Mouse (Mus musculus): ENCODE measurements around the gene Olfr1178. TPM values are rescaled to one million over a fixed set of nuclear protein-coding genes. Genes with fewer than 3 reads are reported as not detected.

The Olfr1178 gene
- polyA plus RNA-seq (2021), result not detected

- ATAC-seq, result no peak
- POLR2A ChIA-PET, result interaction anchor here (0.5 kb wide), 1 partner anchor 53 kb away, joined by 3 read pairs; no protein-coding TSS in a partner anchor
Measured at GRCm38 (mm10) chr2:88386762-88387161, at the start of gene Olfr1178. TSS of gene Olfr1178 (plus strand) at chr2:88387062.

DNA sequence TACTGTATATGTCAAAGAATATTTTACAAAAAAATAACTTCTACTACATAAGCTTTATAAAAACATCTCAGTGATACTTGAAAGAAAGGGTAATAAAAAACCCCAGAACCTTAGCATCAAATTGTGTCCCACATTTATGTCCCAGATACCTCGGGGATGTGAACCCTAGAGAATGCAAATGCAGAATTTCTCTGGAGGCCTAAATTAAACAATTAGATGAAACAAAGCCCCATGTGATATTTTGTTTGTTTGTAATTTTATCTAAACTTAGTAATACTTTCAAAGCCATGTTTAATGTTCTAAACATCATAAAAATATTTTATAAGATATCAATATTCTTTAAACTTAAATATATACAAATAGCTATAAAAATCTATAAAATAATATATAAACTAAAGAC lies 40.5 kb upstream of the Olfr1178 start, which contains the start of gene Olfr1177-ps:
Gene Olfr1177-ps (minus strand): TSS at position 101 of the 400 bp plus-strand sequence.
- no peak for TF ChIP-seq CTCF (IDR thresholded peaks at IDR 0.05)
- ChIA-PET POLR2A (no interaction called here), CTCF (no interaction called here)
- in situ Hi-C loops (cut with MboI; ENCODE audit: low pct_unique_long_range_greater_than_20kb), result no loop called here
- ATAC-seq, result no peak
- H3K27me3 ChIP-seq, result no peaks in the 10 kb centered on the region
- DNase-seq (ENCODE audit: low read depth, low spot score), result no peak

More at GRCm38 (mm10) chr2:88386762-88387161, at the start of gene Olfr1178:
- no peak for DNase-seq (ENCODE audit: low read depth, low spot score)
- CTCF ChIA-PET, result interaction anchor here (1.4 kb wide), 1 partner anchor 19 kb away, joined by 3 read pairs; no protein-coding TSS in a partner anchor
- no peak for TF ChIP-seq CTCF (IDR thresholded peaks at IDR 0.05)
- in situ Hi-C loops (cut with MboI; ENCODE audit: low pct_unique_long_range_greater_than_20kb), result no loop called here
- H3K27me3 ChIP-seq, result no peaks in the 10 kb centered on the region

GRCm38 (mm10) chr2:88356304-88356703 lies 30.6 kb upstream of the Olfr1178 start:
- POLR2A ChIA-PET, result no interaction called here

DNA sequence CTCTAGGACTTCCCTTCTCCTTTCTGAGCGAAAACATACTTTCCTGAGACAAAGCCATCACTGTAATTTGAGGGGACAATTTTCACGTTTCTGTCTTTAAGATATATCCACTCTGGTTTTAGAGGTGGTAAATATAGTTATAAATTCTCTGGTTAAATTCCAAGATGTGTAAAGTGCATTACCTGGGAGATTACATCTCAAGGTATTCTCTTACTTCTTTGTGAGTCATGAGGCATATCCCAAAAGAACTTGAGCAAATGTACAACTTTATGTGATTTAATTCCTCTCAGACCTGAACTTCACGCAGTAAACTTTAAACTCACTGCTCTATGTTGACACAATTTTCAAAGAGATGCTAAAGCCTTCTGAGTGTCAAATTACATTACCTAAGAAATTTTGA lies 19.5 kb downstream of the Olfr1178 start, which contains the start of gene Olfr1179:
Gene Olfr1179 (minus strand): TSS at position 101 of the 400 bp plus-strand sequence.
- POLR2A ChIA-PET, result no interaction called here
- DNase-seq (ENCODE audit: low read depth, low spot score) (no peak), ATAC-seq (no peak)
- in situ Hi-C loops (cut with MboI; ENCODE audit: low pct_unique_long_range_greater_than_20kb), result no loop called here
- CTCF ChIA-PET, result interaction anchor here (1.6 kb wide), 2 partner anchors 8 to 10 kb away, joined by 3 read pairs; no protein-coding TSS in a partner anchor
- no peaks in the 10 kb centered on the region for H3K27me3 ChIP-seq
- TF ChIP-seq CTCF (IDR thresholded peaks at IDR 0.05), result no peak

More at GRCm38 (mm10) chr2:88356304-88356703, 30.6 kb upstream of the Olfr1178 start:
- DNase-seq (ENCODE audit: low read depth, low spot score), result no peak
- H3K27me3 ChIP-seq, result no peaks in the 10 kb centered on the region
- ATAC-seq, result no peak
- TF ChIP-seq CTCF (IDR thresholded peaks at IDR 0.05), result no peak
- in situ Hi-C loops (cut with MboI; ENCODE audit: low pct_unique_long_range_greater_than_20kb), result loop anchor here (10.0 kb wide), 1 partner anchor 1188 kb away; no protein-coding TSS in a partner anchor
- CTCF ChIA-PET, result interaction anchor here (1.0 to 2.0 kb wide), 3 partner anchors 15 to 17 kb away, joined by 3 to 5 read pairs (median 3); no protein-coding TSS in a partner anchor

DNA sequence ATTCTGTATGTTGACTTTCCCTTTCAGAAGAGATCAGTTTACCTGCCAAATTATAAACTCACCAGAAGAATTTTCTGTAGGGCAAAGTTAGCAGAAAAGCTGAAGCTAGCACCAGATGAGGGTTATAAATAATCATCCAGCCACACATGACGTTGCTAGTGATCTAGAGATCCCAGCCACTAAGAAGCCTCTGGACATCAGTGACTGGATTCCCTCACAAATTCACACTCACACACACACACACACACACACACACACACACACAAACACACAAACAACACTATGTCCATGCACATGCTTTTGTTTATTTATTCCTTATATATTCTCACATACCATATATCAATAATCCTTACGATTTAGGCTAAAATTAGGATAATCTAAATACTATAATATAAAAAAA lies 32.2 kb downstream of the Olfr1178 start, which contains the start of gene Olfr1180:
Gene Olfr1180 (minus strand): TSS at position 101 of the 400 bp plus-strand sequence.
- TF ChIP-seq CTCF (IDR thresholded peaks at IDR 0.05), result no peak
- ATAC-seq (no peak), DNase-seq (ENCODE audit: low read depth, low spot score) (no peak)
- POLR2A ChIA-PET, result no interaction called here
- CTCF ChIA-PET, result no interaction called here
- in situ Hi-C loops (cut with MboI; ENCODE audit: low pct_unique_long_range_greater_than_20kb), result no loop called here
- no peaks in the 10 kb centered on the region for H3K27me3 ChIP-seq

DNA sequence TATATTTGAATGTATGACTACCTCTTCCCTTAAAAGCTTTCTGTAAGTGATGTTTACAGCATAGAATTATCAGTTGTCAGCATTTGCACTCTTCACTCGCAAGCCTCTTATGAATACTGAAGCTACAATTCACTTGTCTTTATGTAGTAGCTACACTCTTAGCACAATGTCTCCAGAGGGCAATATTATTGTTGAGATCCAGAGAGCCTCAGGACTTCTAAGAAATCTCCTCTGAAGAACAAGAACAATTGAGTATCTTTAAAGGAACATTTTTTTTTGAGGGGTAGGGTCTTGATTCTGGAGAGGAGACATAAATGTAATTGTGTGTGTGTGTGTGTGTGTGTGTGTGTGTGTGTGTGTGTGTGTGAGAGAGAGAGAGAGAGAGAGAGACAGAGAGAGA lies 39.2 kb downstream of the Olfr1178 start, which contains the start of gene Olfr1181:
Gene Olfr1181 (minus strand): TSS at position 101 of the 400 bp plus-strand sequence.
- ATAC-seq, result no peak

GRCm38 (mm10) chr2:88449031-88449430 lies 62.2 kb downstream of the Olfr1178 start, which contains the start of gene Gm13757:
TSS of gene Gm13757 (minus strand) at chr2:88449131.
- ATAC-seq, result no peak
- in situ Hi-C loops (cut with MboI; ENCODE audit: low pct_unique_long_range_greater_than_20kb), result no loop called here
- POLR2A ChIA-PET, result no interaction called here

More for the DNA sequence above, 39.2 kb downstream of the Olfr1178 start, which contains the start of gene Olfr1181:
- DNase-seq (ENCODE audit: low read depth, low spot score), result no peak
- POLR2A ChIA-PET, result no interaction called here
- CTCF ChIA-PET, result no interaction called here
- in situ Hi-C loops (cut with MboI; ENCODE audit: low pct_unique_long_range_greater_than_20kb), result no loop called here
- no peaks in the 10 kb centered on the region for H3K27me3 ChIP-seq
- TF ChIP-seq CTCF (IDR thresholded peaks at IDR 0.05), result no peak

More at GRCm38 (mm10) chr2:88449031-88449430, 62.2 kb downstream of the Olfr1178 start, which contains the start of gene Gm13757:
- CTCF ChIA-PET, result no interaction called here
- H3K27me3 ChIP-seq, result no peaks in the 10 kb centered on the region
- no peak for DNase-seq (ENCODE audit: low read depth, low spot score)
- TF ChIP-seq CTCF (IDR thresholded peaks at IDR 0.05), result no peak

Other genes starting within 250 kb of the Olfr1178 start
- gene Olfr1167, start 231.9 kb upstream of the Olfr1178 start, polyA plus RNA-seq (2021), result not detected
- not detected for gene Olfr1168, start 205.2 kb upstream of the Olfr1178 start, polyA plus RNA-seq (2021)
- not detected for gene Olfr1170, start 158.7 kb upstream of the Olfr1178 start, polyA plus RNA-seq (2021)
- 0.03 TPM for gene Olfr1173, start 107.2 kb upstream of the Olfr1178 start, polyA plus RNA-seq (2021)
- gene Olfr1174-ps, start 71.9 kb upstream of the Olfr1178 start, polyA plus RNA-seq (2021), result not detected
- not detected for gene Olfr1175-ps, start 59.8 kb upstream of the Olfr1178 start, polyA plus RNA-seq (2021)
- not detected for gene Olfr1176, start 50.3 kb upstream of the Olfr1178 start, polyA plus RNA-seq (2021)
- gene Olfr1177-ps, start 40.6 kb upstream of the Olfr1178 start, polyA plus RNA-seq (2021), result not detected
- gene Olfr1179, start 19.4 kb downstream of the Olfr1178 start, polyA plus RNA-seq (2021), result not detected
- not detected for gene Olfr1180, start 32.1 kb downstream of the Olfr1178 start, polyA plus RNA-seq (2021)
- gene Olfr1181, start 39.1 kb downstream of the Olfr1178 start, polyA plus RNA-seq (2021), result not detected
- gene Gm13757, start 62.1 kb downstream of the Olfr1178 start, polyA plus RNA-seq (2021), result not detected
- not detected for gene Olfr1183, start 67.8 kb downstream of the Olfr1178 start, polyA plus RNA-seq (2021)
- gene Olfr1184, start 96.5 kb downstream of the Olfr1178 start, polyA plus RNA-seq (2021), result not detected
- not detected for gene Olfr1185-ps1, start 106.3 kb downstream of the Olfr1178 start, polyA plus RNA-seq (2021)
- not detected for gene Olfr1186, start 131.5 kb downstream of the Olfr1178 start, polyA plus RNA-seq (2021)
- not detected for gene Olfr1188, start 169.9 kb downstream of the Olfr1178 start, polyA plus RNA-seq (2021)
- not detected for gene Olfr1189, start 199.4 kb downstream of the Olfr1178 start, polyA plus RNA-seq (2021)

Measured in Patski (cell line).